Mouse (Mus musculus): ENCODE measurements around the gene Micall2.

- TF ChIP-seq CTCF (IDR thresholded peaks at IDR 0.05; ENCODE audit: control insufficient read depth, insufficient read depth, low read length) (no peak), POLR2A (IDR thresholded peaks at IDR 0.05; ENCODE audit: borderline replicate concordance, control insufficient read depth, low read depth, low read length) (no peak)
Observed at GRCm38 (mm10) chr5:139756135-139756534, 20.0 kb upstream of the Micall2 start.
